8 mouse cellular contexts compared by ENCODE assay signal in the genomic region with DNA sequence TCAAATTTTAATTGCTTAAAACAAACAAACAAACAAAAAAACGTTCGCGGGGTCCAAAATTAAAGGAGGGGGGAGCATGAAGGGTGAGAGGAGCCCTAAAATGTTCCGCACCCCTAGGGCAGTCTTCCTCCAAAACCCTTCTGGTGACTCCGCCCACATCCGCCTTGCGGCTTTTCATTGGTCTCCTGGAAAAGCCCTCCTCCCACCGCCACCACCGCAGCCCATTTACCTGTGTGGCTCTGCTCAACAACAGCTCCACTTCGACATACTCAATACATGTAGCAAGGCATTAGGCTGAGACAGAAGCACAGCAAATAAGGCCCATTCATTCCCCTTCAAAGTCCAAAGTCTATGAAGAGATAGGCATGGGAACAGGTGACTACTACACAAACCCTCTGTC. TPM values are rescaled to one million over a fixed set of nuclear protein-coding genes. Genes with fewer than 3 reads are reported as not detected.
A peak's percentile ranks its signal among the peaks of the same experiment; 100 is the strongest.
DNase-seq lines count a peak whose midpoint lies in the region; ATAC-seq and TF ChIP-seq lines count a peak whose summit lies in the region.

No protein-coding gene starts in this region.

- peak overlapping the region; percentile 31; the same call in 1 of the 2 replicates for H3K4me2 ChIP-seq in hindbrain, postnatal 0 days (ENCODE audit: low read depth, low read length)

- 11% methylated on average over 10 of the region's 10 CpGs for WGBS in lung, adult 2 months
- 19% methylated on average over 10 of the region's 10 CpGs for WGBS in hindbrain, postnatal 0 days

- no peak overlapping the region for H3K27ac ChIP-seq in hindbrain, postnatal 0 days

- no peaks in the 10 kb centered on the region for H3K4me1 ChIP-seq in lung, adult 2 months (ENCODE audit: control insufficient read depth, insufficient read depth, low read length)
- no peaks in the 10 kb centered on the region for H3K4me1 ChIP-seq in hindbrain, postnatal 0 days (ENCODE audit: insufficient read depth, low read length)

- DNase-seq in lung, adult 18-20 months = peak; percentile 20 to 31
- DNase-seq in lung, adult 2 months = no peak
- no peak for DNase-seq in hindbrain, postnatal 0 days (ENCODE audit: low spot score)
- peak; percentile 25 to 38 for DNase-seq in lung, postnatal 4 days
- peak; percentile 81 for DNase-seq in thymus, postnatal 25 days
- no peak for DNase-seq in frontal cortex, adult 2 months (ENCODE audit: extremely low spot score in 1 of 2, low spot score in 1 of 2)
- no peak for DNase-seq in embryo, embryonic 10 days (ENCODE audit: low spot score)
- DNase-seq in urinary bladder, postnatal 36 days (ENCODE audit: low spot score in 2 of 2) = no peak

- no peaks in the 10 kb centered on the region for H3K36me3 ChIP-seq in hindbrain, postnatal 0 days (ENCODE audit: insufficient read depth, low read length)

- no peak overlapping the region for H3K4me3 ChIP-seq in lung, adult 2 months (replicated peaks; ENCODE audit: extremely low read depth, low read depth, low read length)
- H3K4me3 ChIP-seq in hindbrain, postnatal 0 days (ENCODE audit: low read length) = no peak overlapping the region

- ATAC-seq in hindbrain, postnatal 0 days = no peak

- TF ChIP-seq POLR2A in lung, adult 2 months (IDR thresholded peaks at IDR 0.05; ENCODE audit: borderline replicate concordance, extremely low read depth, low read depth, low read length) = no peak

- TF ChIP-seq CTCF in lung, adult 2 months (IDR thresholded peaks at IDR 0.05; ENCODE audit: insufficient read depth, low read length) = no peak
- TF ChIP-seq CTCF in hindbrain, postnatal 0 days (IDR thresholded peaks at IDR 0.05; ENCODE audit: low read depth) = no peak

- no peaks in the 10 kb centered on the region for H3K9me3 ChIP-seq in hindbrain, postnatal 0 days (ENCODE audit: low read length)

- H3K9ac ChIP-seq in hindbrain, postnatal 0 days (replicated peaks; ENCODE audit: low read length) = no peak overlapping the region

- no peaks in the 10 kb centered on the region for H3K27me3 ChIP-seq in hindbrain, postnatal 0 days (ENCODE audit: insufficient read depth, low read length)

RNA-seq across cellular contexts. Expression of a gene that starts 14.7 kb away (rescaled TPM):
- 0.05 and 0.51 TPM in 2 replicates for polyA plus RNA-seq in lung, adult 2 months (2012; rRNA removed)
- total RNA-seq in hindbrain, postnatal 0 days (2014; rRNA removed) = 0.21 and 0.25 TPM in 2 replicates
- polyA plus RNA-seq in hindbrain, postnatal 0 days (2015; fragmentation: Nextera tagmentation; extraction: Ambion mirVana) = 0.28 and 0.40 TPM in 2 replicates
- 0.55 and 1.2 TPM in 2 replicates for polyA plus RNA-seq in frontal cortex, adult 2 months (2012; rRNA removed)

Comparison
In these comparisons a context has a peak if more than half of its experiments do, and no peak if none do; other contexts are left out.
1. DNase-seq: peak in lung, adult 18-20 months (2 of 2), lung, postnatal 4 days (2 of 2) and thymus, postnatal 25 days (single experiment); none in lung, adult 2 months (single experiment), hindbrain, postnatal 0 days (single experiment), frontal cortex, adult 2 months (0 of 2), embryo, embryonic 10 days (single experiment) and urinary bladder, postnatal 36 days (0 of 2).